Mouse (Mus musculus) forebrain, postnatal 0 days (tissue): ENCODE data around the gene Gm3952. TPM values are rescaled to one million over a fixed set of nuclear protein-coding genes. Genes with fewer than 3 reads are reported as not detected.

Experiments
- ATAC-seq: fragments of 200-750 bp; cut with Nextera tagmentation; 2 replicates; pipeline ENCODE4 v1.8.0; 2017; ENCODE audit warnings: mild to moderate bottlenecking, moderate library complexity
- DNase-seq: peaks from one replicate; pipeline ENCODE4 v3.0.0-alpha.2; 2015
- H3K27ac ChIP-seq: fragments of 300-500 bp; sonication (generic); 2 replicates; pipeline ENCODE4 v1.5.1; 2014; ENCODE audit warnings: low read depth, mild to moderate bottlenecking, antibody characterized with exemption, low read length, moderate library complexity, mixed read lengths
- H3K27me3 ChIP-seq: fragments of 300-500 bp; sonication (generic); 2 replicates; pipeline ENCODE4 v1.6.1; 2014; ENCODE audit warnings: mild to moderate bottlenecking, low read length, mixed read lengths; ENCODE audit not compliant: insufficient read depth
- H3K36me3 ChIP-seq: fragments of 300-500 bp; sonication (generic); 2 replicates; pipeline ENCODE4 v1.6.1; 2014; ENCODE audit warnings: mild to moderate bottlenecking, moderate library complexity; ENCODE audit not compliant: insufficient read depth
- H3K4me1 ChIP-seq: fragments of 300-500 bp; sonication (generic); 2 replicates; pipeline ENCODE4 v1.6.1; 2014; ENCODE audit warnings: antibody characterized with exemption; ENCODE audit not compliant: insufficient read depth
- H3K4me2 ChIP-seq: fragments of 300-500 bp; sonication (generic); 2 replicates; pipeline ENCODE4 v1.6.1; 2014; ENCODE audit warnings: low read depth, mild to moderate bottlenecking, moderate library complexity
- H3K4me3 ChIP-seq: fragments of 300-500 bp; sonication (generic); 2 replicates; pipeline ENCODE4 v1.5.1; 2014; ENCODE audit warnings: low read depth, low read length, mixed read lengths
- H3K9ac ChIP-seq: fragments of 300-500 bp; sonication (generic); 2 replicates; pipeline ENCODE4 v1.6.1; 2014; ENCODE audit warnings: mild to moderate bottlenecking
- H3K9me3 ChIP-seq: fragments of 300-500 bp; sonication (generic); 2 replicates; pipeline ENCODE4 v1.6.1; 2016; ENCODE audit warnings: low read length
- CTCF ChIP-seq: sonication (generic); IDR thresholded peaks from 2 replicates; pipeline ENCODE4 v1.5.1; 2016; ENCODE audit warnings: antibody characterized with exemption, control low read depth, low read depth
- WGBS: fragments of 180-500 bp; shearing (Covaris S2); extraction: QIAGEN DNeasy Blood & Tissue Kit; methylation state at CpG from one replicate; pipeline ENCODE4 v1.1.7; 2014; 5-methylcytosine and 5-hydroxymethylcytosine counted together
- polyA plus RNA-seq: library from polyadenylated mRNA; unstranded; fragments of >200 nt; fragmentation: Nextera tagmentation; extraction: Ambion mirVana; gene quantifications from 2 replicates; pipeline ENCODE4 v1.2.1, GENCODE M21; 2015
- total RNA-seq: library from RNA; depleted of rRNA; stranded (reverse); fragments of >200 nt; gene quantifications from 2 replicates; pipeline ENCODE4 v1.2.3, GENCODE M21; 2014; rRNA removed

Gene Gm3952
- total and polyA plus RNA-seq, 2 experiments from 2014 or later = not detected

DNA sequence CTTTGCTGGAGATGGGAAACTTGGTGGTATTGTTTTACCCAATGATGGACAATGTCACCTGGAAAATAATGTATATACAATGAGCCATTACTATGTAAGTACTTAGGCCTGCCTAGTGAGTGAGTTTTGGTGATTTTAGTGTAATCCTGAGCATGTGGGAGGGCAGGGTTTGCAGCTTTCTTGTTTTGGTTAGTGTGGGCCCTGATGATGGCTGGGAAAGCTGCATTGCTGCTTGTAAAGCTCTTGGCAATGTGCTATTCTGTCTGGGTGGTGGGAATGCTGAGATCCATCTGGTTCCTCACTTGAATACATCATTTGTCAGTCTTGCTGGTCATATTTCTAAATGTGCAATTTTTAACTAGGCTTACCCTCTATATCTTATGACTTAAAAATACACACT lies 82.3 kb downstream of the Gm3952 start:
- no peaks in the 10 kb centered on the region for H3K9me3 ChIP-seq
- no peak overlapping the region for H3K27ac ChIP-seq
- DNase-seq (no peak), ATAC-seq (no peak)
- H3K36me3 ChIP-seq = peaks cover 63% of the 10 kb centered on the region
- no peaks in the 10 kb centered on the region for H3K27me3 ChIP-seq
- H3K4me3 ChIP-seq = no peak overlapping the region
- TF ChIP-seq CTCF = no peak
- no peak overlapping the region for H3K9ac ChIP-seq
- H3K4me1 ChIP-seq = no peaks in the 10 kb centered on the region
- H3K4me2 ChIP-seq = no peak overlapping the region

DNA sequence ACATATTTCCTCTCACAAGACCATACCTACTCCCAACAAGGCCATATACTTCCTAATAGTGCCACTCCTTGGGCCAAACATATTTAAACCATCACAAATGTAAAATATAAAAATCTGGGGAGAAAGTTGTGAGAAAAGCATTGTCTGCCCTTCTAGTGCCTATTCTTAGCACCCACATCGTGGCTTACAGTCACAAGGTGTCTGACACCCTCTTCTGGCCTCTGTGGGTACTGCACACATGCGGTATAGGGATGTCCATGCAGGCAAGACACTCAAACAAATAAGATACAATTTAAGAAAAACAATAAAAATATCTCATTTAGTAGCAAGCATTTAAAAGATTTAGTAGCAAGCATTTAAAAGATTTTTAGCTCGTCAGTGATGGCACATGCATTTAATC lies 89.2 kb downstream of the Gm3952 start:
- peaks cover 34% of the 10 kb centered on the region for H3K36me3 ChIP-seq
- DNase-seq (peak; percentile 81), ATAC-seq (peak; percentile 77)
- H3K9me3 ChIP-seq = no peaks in the 10 kb centered on the region
- 55% methylated on average over 3 of the region's 3 CpGs for WGBS
- H3K4me1 ChIP-seq = no peaks in the 10 kb centered on the region
- no peak overlapping the region for H3K4me2 ChIP-seq
- no peak overlapping the region for H3K27ac ChIP-seq
- H3K4me3 ChIP-seq = no peak overlapping the region
- H3K27me3 ChIP-seq = no peaks in the 10 kb centered on the region
- TF ChIP-seq CTCF = peak; percentile 87
- H3K9ac ChIP-seq = no peak overlapping the region

DNA sequence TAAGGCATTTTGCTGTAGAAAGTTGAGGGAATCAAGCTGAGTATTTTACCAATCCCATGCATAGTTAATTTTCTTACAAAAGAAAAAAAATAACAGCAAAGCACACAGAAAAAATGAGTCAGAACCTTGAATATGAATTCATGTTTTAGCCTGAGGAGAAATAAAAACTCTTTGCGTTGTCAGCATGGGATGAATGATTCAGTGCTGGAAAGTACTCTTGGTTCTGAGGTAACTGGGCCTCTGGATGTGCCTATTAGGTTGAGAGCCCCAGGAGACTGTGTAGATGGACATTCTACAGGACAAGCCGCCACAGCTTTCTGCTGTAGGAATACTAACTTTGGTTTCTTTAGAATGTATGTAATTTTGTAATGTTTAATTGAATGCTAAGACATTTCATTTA lies 93.7 kb downstream of the Gm3952 start:
- H3K4me3 ChIP-seq = no peak overlapping the region
- no peak overlapping the region for H3K9ac ChIP-seq
- WGBS = 85% methylated on average over 2 of the region's 2 CpGs
- no peaks in the 10 kb centered on the region for H3K27me3 ChIP-seq
- H3K4me1 ChIP-seq = no peaks in the 10 kb centered on the region
- TF ChIP-seq CTCF = no peak
- ATAC-seq (no peak), DNase-seq (no peak)
- H3K4me2 ChIP-seq = no peak overlapping the region
- 0 out of 2 replicates have a peak, but pooled peaks cover 4% of the 10 kb centered on the region for H3K36me3 ChIP-seq
- H3K9me3 ChIP-seq = no peaks in the 10 kb centered on the region
- H3K27ac ChIP-seq = no peak overlapping the region

DNA sequence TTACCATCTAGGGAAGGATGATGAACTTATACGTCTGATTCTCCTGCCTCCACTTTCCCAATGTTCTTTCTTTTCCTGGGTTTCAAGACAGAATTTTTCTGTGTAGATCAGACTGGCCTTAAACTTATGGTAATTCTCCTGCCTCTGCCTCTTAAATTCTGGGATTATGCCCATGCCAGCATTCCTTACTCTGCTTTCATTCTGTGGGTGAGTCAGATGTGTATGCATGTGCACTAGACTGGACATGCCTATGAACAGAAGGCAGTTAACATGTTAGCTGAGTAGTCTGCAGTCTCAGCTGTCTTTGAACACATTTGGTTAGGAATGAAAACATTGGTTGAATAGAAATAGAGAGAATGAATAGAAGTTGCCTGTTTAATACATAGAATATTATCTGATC lies 94.1 kb downstream of the Gm3952 start:
- no peak for ATAC-seq
- Histone ChIP-seq H3K4me2 (no peak overlapping the region), H3K9ac (no peak overlapping the region), H3K27ac (no peak overlapping the region), H3K9me3 (no peaks in the 10 kb centered on the region), H3K4me1 (no peaks in the 10 kb centered on the region), H3K36me3 (0 out of 2 replicates have a peak, but pooled peaks cover 4% of the 10 kb centered on the region), H3K27me3 (no peaks in the 10 kb centered on the region), H3K4me3 (no peak overlapping the region)
- 64% methylated on average over 1 of the region's 1 CpGs for WGBS
- no peak for TF ChIP-seq CTCF
- DNase-seq = no peak

DNA sequence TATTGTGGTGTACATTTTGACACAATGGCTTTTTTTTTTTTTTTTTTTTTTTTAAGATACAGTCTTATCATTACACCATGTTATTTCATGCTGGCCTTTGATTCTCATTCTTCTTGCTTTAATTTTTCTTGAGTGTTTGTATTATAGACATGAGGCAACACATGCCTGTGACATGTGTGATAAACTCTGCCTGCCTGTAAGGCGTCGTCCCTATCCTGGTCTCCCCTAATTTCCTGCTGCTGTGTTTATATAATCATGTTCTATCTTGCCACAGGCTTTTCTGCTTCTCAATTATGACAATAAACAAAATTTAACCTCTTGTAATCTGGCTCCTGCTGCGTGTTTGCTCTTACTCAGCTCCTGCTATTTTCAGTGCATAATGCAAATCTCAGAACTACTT lies 100.5 kb downstream of the Gm3952 start:
- Histone ChIP-seq H3K36me3 (no peaks in the 10 kb centered on the region), H3K9ac (no peak overlapping the region), H3K4me2 (no peak overlapping the region), H3K4me1 (no peaks in the 10 kb centered on the region), H3K4me3 (no peak overlapping the region), H3K27ac (no peak overlapping the region), H3K9me3 (no peaks in the 10 kb centered on the region), H3K27me3 (no peaks in the 10 kb centered on the region)
- WGBS = 67% methylated on average over 3 of the region's 3 CpGs
- ATAC-seq = no peak
- no peak for TF ChIP-seq CTCF
- DNase-seq = no peak

DNA sequence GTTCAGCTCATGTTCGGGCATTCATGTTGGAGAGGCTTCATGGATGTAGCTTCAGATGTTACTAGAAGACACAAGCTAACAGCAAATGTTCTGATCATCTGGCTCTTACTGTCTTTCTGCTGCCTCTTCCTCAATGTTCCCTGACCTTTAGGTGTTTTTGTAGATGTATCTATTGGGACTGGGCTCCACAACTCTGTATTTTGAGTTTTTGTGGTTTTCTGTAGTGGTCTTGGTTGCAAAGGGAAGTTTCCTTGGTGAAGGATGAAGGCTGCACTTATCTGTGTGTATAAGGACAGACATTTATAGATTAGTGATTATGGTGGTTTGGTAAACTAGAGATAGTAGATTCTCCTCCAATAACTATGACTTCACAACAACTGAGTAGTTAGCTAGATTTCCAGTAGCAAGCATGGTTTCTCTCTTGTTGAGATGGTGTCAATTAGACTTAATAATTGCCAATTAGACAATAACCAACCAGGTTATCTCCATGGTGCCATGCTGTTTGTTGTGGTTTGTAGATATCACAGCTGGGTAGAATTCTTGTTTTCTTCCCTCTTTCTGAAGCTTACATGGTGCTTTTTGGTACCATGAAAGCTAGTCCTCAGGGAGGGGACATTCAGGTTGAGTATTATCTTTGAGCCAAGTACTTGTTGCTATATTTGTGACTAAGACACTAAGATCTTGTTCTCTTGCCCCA lies 101.6 kb downstream of the Gm3952 start:
- H3K4me1 ChIP-seq = no peaks in the 10 kb centered on the region
- ATAC-seq (no peak), DNase-seq (no peak)
- H3K27me3 ChIP-seq = no peaks in the 10 kb centered on the region
- H3K4me3 ChIP-seq = no peak overlapping the region
- no peaks in the 10 kb centered on the region for H3K36me3 ChIP-seq
- no peaks in the 10 kb centered on the region for H3K9me3 ChIP-seq
- no peak overlapping the region for H3K4me2 ChIP-seq
- 100% methylated on average over 1 of the region's 1 CpGs for WGBS
- no peak for TF ChIP-seq CTCF
- no peak overlapping the region for H3K27ac ChIP-seq
- no peak overlapping the region for H3K9ac ChIP-seq

Other genes with a start within 250 kb of the Gm3952 start
- gene Itgb1, start 113.0 kb downstream of the Gm3952 start, total RNA-seq = 56.7 and 82.3 TPM in 2 replicates
- gene Itgb1, start 113.0 kb downstream of the Gm3952 start, polyA plus RNA-seq = 55.6 and 61.5 TPM in 2 replicates